Comparison of ENCODE assay signal across 27 mouse cellular contexts in the genomic region with DNA sequence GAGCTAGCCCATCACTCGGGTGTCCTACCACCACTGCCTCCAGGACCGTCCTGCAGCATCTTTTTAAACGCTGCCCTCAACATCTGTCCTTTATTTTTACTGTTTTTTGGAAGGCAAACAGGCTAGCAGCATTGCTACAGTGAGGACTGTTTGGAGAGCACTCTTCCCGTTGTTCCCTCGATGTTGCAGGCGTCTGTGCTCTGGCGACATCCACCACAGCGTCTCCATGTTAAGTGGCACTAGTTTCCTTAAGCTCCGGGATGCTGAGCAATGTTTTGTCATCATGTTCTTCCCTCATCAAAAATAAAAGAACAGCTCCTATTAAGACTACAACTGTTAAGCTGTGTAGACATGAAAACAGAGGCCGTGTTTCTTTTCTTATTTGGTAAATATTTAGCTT. TPM values are rescaled to one million over a fixed set of nuclear protein-coding genes. Genes with fewer than 3 reads are reported as not detected.
"Had no signal": no experiment of that assay in that cellular context is flagged by ENCODE, and none has a peak within 500 bp of the region (broad histone marks: within the 10 kb centered on the region; RNA-seq: fewer than 3 reads in every experiment).

No protein-coding gene starts in this region.

- H3K4me2 ChIP-seq: heart, embryonic 11.5 days; heart, embryonic 13.5 days; heart, embryonic 15.5 days; hindbrain, embryonic 14.5 days; kidney, embryonic 15.5 days; limb, embryonic 12.5 days; liver, embryonic 11.5 days; liver, embryonic 13.5 days; liver, embryonic 15.5 days had no signal

- H3K27me3 ChIP-seq: heart, embryonic 13.5 days; heart, embryonic 15.5 days; kidney, embryonic 15.5 days; limb, embryonic 12.5 days; liver, embryonic 13.5 days; liver, embryonic 15.5 days had no signal

- ATAC-seq: hindbrain, postnatal 0 days; intestine, embryonic 16.5 days; liver, postnatal 0 days had no signal

- DNase-seq: gastrocnemius, postnatal 14 days; gastrocnemius, postnatal 36 days; heart, adult 18-20 months; heart, postnatal 14 days; heart, postnatal 36 days; kidney, adult 11 months; kidney, postnatal 14 days; layer of hippocampus, adult 9-11 months; layer of hippocampus, postnatal 36 days; left cerebral cortex, postnatal 4 days; liver; liver, embryonic 13.5 days; liver, postnatal 0 days had no signal

- H3K4me3 ChIP-seq: heart, embryonic 13.5 days; heart, embryonic 15.5 days; kidney, embryonic 15.5 days; limb, embryonic 12.5 days; liver, embryonic 13.5 days; liver, embryonic 15.5 days had no signal

- H3K27ac ChIP-seq: heart, embryonic 13.5 days; heart, embryonic 15.5 days; hindbrain, embryonic 14.5 days; hindbrain, postnatal 0 days; kidney, embryonic 15.5 days; kidney, postnatal 0 days; limb, embryonic 12.5 days; liver, embryonic 13.5 days; liver, embryonic 15.5 days had no signal

- H3K4me1 ChIP-seq: heart, embryonic 13.5 days; heart, embryonic 15.5 days; kidney, embryonic 15.5 days; liver, embryonic 13.5 days; liver, embryonic 15.5 days had no signal

- H3K9ac ChIP-seq: heart, embryonic 13.5 days; heart, embryonic 15.5 days; hindbrain, embryonic 14.5 days; kidney, embryonic 15.5 days; limb, embryonic 12.5 days; liver, embryonic 13.5 days; liver, embryonic 15.5 days; liver, postnatal 0 days had no signal

- H3K9me3 ChIP-seq: heart, embryonic 13.5 days; heart, embryonic 15.5 days; kidney, embryonic 15.5 days; limb, embryonic 12.5 days; liver, embryonic 13.5 days; liver, embryonic 15.5 days had no signal

RNA-seq across cellular contexts. Expression of gene Acot12, which starts 54.3 kb away (rescaled TPM):
- total RNA-seq: gastrocnemius, adult 18-20 months; gastrocnemius, postnatal 14 days; gastrocnemius, postnatal 36 days; heart, adult 18-20 months; heart, postnatal 14 days; heart, postnatal 36 days; hematopoietic stem cell, adult 5-6 weeks had no signal
- polyA plus RNA-seq: heart, embryonic 11.5 days; heart, embryonic 13.5 days; heart, postnatal 0 days; kidney, embryonic 15.5 days; limb, embryonic 12.5 days had no signal
